Mouse (Mus musculus): ENCODE measurements around the gene Riiad1.

Gene Riiad1

DNA sequence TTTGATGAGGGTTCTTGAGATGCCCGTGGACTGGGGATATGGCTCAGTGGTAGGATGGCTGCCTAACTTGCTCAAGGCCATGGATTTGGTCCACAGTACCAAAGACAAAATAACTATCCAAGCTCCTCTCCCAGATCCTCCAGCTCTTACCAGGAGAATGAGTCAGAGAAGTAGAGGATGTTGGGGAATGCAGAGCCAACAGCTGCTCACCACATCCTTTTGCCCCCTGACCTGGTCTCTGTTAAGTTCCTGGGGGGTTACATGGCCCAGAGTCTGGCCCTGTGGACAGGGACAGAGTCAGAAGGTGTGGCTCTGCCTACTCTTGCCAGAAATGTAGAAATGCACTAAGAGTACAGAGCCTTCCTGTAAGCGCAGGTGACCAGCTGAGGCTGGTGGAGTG lies 20.3 kb downstream of the Riiad1 start:
- no peak for DNase-seq

DNA sequence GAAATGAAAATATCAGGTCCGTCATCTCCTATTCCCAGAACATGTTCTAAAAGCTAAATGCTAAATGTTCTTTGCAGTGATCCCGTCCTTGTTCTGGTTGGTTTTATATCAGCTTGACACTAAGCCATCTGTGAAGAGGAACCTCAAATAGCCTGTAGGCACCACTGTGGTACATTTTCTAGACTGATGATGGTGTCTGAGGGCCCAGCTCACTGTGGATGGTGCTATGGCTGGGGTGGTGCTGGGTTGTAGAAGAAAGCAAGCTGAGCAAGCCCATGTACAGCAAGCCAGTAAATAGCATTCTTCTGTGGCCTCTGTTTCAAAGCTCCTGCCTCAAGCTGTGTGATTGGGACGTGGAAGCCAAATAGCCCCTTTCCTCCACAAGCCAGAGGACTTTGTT lies 23.1 kb downstream of the Riiad1 start:
- no peak for DNase-seq

DNA sequence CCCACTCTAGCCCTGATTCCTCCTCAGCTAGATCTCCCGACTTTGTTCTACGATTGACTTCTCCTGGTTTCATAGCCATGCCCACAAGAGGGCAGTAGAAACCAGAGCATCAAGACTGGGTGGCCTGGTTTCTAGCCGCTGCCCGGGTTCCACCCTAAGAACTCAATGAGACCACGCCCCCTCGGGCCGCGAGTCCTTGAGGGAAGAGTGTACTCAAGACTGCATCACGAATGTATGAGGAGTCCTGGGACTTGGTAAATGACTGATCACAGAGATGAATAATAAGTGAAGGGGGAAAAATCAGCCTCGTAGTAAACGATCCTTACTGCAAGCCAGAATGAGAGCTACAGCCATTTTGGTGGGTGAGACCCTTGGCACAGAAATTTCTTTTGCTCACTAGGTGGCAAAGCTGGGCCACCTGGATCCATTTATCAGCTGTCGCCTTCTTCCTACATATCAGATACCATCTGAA lies 23.6 kb downstream of the Riiad1 start:
- DNase-seq, result peak; percentile 96

DNA sequence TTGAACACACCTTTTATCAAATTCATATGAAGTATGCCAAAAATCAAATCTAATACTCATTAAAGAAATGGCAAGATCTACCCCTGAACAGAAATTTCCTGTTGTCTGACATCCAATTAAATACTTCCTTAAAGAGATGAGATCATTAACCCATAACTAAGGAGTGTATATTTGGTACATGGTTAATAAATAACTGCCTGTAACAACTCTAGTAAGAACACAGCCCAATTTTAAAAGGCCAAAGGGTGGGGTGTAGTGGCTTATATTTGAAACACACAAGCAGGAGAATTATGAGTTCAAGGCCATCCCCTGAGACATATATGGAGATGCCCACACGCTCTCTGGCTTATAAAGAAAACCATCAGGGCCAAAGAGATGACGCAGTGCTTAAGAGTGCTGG lies 30.8 kb downstream of the Riiad1 start:
- DNase-seq, result no peak

DNA sequence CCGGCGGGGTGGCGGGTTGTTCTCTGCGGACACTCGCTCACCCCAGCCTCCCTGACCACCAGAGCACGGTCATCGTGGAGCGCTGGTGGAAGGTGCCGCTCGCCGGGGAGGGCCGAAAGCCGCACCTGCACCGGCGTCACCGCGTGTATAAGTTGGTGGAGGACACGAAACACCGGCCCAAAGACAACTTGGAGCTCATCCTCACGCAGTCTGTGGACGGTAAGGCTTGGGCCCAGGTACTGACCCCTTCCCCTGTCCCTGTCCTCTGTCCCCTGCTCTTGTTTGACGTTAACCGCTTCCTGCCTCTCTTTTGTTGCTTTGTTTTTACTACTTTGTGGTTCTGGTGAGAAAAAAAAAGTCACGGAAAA lies 36.6 kb downstream of the Riiad1 start, which contains the start of gene Oaz3:
TSS of gene Oaz3 (minus strand) at position 319 of the 368 bp plus-strand sequence.
- DNase-seq, result no peak

DNA sequence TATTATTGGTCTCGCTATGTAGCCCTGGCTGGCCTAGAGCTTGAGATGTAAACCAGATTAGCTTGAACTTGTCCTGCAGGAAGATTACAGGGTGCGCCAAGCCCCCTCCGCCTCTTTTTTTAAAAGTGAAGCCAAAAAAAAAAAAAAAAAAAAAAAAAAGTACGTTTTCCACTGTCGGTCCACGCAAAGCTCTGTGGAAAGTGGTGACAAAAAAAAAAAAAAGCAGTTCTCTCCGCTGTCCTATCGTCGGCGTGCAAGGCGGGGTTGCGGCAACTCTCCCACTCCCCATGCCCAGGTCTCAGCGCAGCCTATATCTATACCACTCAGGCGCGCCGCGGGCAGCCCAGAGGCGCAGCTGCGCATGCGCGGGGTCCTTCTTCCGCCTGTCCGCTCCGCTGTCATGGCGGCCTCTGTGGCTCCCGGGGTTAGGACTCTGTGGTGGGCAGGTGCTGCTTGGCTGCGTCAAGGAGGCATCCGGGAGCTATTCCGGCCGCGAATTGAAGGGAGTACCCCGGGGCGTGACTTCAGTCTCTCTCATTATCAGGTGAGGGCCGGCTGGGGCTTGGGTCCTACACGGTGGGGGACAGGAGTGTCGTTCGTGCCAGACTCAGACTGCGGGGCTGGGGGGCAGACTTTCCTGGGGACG lies 37.1 kb downstream of the Riiad1 start, which contains the start of gene Mrpl9:
TSS of gene Mrpl9 (plus strand) at position 368 of the 646 bp plus-strand sequence.
- DNase-seq, result peak; percentile 99

DNA sequence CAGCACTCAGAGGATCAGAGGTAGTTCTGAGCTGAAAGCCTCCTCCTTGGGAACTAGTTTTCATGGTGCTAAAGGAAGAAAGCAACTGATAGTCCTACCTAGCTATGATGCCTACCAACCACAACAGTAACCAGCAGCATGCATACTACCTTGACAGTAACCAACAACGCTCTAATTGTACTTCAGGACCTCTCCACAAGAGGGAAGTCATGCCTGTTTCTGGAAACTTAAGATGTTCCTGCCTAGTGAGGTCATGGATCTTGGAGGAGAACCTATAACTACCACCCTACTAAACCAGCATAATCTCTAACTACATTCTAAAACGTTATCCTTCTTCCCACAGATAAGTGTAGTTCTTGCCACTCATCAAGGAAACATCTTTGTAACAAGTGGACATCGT lies 39.0 kb downstream of the Riiad1 start:
- DNase-seq, result peak; percentile 0

DNA sequence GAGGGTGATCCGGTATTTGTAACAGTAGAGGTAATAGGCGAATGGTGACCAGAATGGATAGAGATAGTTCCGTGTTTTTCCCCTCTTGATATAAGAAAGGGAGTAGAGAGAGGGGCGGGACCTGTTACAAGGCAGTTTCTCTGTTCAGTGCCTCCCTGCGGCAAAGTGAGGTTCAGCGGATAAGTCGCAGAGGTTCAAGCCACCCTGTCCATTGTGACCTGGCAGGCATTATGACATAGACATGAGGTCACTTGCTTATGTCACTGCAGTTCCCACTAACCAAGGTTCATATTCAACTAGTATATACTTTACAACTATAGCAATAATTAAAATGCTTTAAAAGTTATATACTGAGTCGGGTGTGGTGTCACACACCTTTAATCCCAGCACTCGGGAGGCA lies 43.7 kb downstream of the Riiad1 start:
- peak; percentile 61 for DNase-seq

DNA sequence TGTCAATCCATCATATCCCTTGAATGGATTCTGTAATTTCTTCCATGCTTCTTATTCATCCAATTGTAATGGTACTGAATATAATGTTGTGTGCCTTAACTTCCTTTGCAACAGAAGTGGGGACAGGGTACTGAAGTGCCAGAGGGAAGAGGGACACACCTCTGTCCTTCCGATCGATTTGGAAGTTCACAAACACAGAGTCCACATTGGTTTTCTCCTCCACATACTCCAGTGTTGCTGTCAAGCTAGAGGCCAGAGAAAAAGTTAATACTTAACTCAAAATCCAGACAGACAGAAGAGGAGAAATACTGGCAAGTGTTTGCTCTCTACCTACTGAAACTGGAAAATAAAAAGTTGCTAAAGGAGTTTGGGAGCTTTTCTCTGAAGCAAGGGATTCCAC lies 45.8 kb downstream of the Riiad1 start:
- DNase-seq, result peak; percentile 16

DNA sequence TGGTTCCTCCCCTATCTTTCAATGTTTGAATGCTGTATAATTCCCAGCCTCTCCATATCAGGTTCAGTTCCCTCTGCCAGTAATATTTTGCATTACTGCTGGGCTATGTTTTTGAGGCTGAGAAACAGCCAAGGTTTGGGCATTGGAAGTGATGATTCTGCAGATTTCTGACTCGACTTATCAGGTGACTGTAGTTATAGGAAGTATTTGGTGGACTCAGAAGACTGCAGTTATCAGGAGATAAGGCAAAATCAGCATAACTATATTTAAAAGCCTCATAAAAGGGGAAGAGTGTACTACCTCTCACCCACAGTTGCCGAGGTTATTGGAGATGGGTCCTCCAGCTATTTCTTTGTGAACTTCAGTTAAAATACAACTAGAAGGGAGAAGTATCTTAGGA lies 49.2 kb downstream of the Riiad1 start:
- no peak for DNase-seq

All from heart, adult 11 months (tissue).